Mouse (Mus musculus) limb, embryonic 11.5 days (tissue): Measurements from ENCODE around the gene Camsap2. TPM values are rescaled to one million over a fixed set of nuclear protein-coding genes. Genes with fewer than 3 reads are reported as not detected.
A peak's percentile ranks its signal among the peaks of the same experiment; 100 is the strongest.

ENCODE experiments used
- ATAC-seq: fragments of 200-750 bp; cut with Nextera tagmentation; 2 replicates; pipeline ENCODE4 v1.8.0; 2017; ENCODE audit warnings: low read depth; ENCODE audit not compliant: insufficient number of reproducible peaks, low FRiP score, low TSS enrichment
- DNase-seq: peaks from one replicate; pipeline ENCODE4 v3.0.0-alpha.2; 2015; ENCODE audit warnings: low spot score
- H3K27ac ChIP-seq: fragments of 300-500 bp; sonication (generic); replicated peaks from 2 replicates; pipeline ENCODE4 v1.5.1; 2014; ENCODE audit warnings: low read depth, mild to moderate bottlenecking, low read length
- H3K27me3 ChIP-seq: fragments of 300-500 bp; sonication (generic); 2 replicates; pipeline ENCODE4 v1.6.1; 2014; ENCODE audit warnings: mild to moderate bottlenecking, low read length, mixed read lengths; ENCODE audit not compliant: control insufficient read depth, insufficient read depth
- H3K36me3 ChIP-seq: fragments of 300-500 bp; sonication (generic); 2 replicates; pipeline ENCODE4 v1.6.1; 2014; ENCODE audit warnings: mild to moderate bottlenecking, low read length, moderate library complexity, mixed read lengths; ENCODE audit not compliant: control insufficient read depth, insufficient read depth
- H3K4me1 ChIP-seq: fragments of 300-500 bp; sonication (generic); 2 replicates; pipeline ENCODE4 v1.6.1; 2014; ENCODE audit warnings: low read length, mixed read lengths; ENCODE audit not compliant: control insufficient read depth, insufficient read depth
- H3K4me2 ChIP-seq: fragments of 300-500 bp; sonication (generic); 2 replicates; pipeline ENCODE4 v1.6.1; 2014; ENCODE audit warnings: low read depth, mild to moderate bottlenecking, moderate library complexity; ENCODE audit not compliant: severe bottlenecking
- H3K4me3 ChIP-seq: fragments of 300-500 bp; sonication (generic); 2 replicates; pipeline ENCODE4 v1.5.1; 2014; ENCODE audit warnings: low read depth, low read length
- H3K9ac ChIP-seq: fragments of 300-500 bp; sonication (generic); 2 replicates; pipeline ENCODE4 v1.6.1; 2014; ENCODE audit warnings: mild to moderate bottlenecking, low read length
- H3K9me3 ChIP-seq: fragments of 300-500 bp; sonication (generic); 2 replicates; pipeline ENCODE4 v1.6.1; 2016; ENCODE audit warnings: low read length; ENCODE audit not compliant: control insufficient read depth
- WGBS: fragments of 180-500 bp; shearing (Covaris S2); extraction: QIAGEN DNeasy Blood & Tissue Kit; methylation state at CpG from one replicate; pipeline ENCODE4 v1.1.7; 2014; 5-methylcytosine and 5-hydroxymethylcytosine counted together
- polyA plus RNA-seq: library from polyadenylated mRNA; unstranded; fragments of >200 nt; fragmentation: Nextera tagmentation; extraction: Ambion mirVana; gene quantifications from 2 replicates; pipeline ENCODE4 v1.2.1, GENCODE M21; 2014

Gene Camsap2
- polyA plus RNA-seq, 1 experiment from 2014 or later, result 20.6 TPM

DNA sequence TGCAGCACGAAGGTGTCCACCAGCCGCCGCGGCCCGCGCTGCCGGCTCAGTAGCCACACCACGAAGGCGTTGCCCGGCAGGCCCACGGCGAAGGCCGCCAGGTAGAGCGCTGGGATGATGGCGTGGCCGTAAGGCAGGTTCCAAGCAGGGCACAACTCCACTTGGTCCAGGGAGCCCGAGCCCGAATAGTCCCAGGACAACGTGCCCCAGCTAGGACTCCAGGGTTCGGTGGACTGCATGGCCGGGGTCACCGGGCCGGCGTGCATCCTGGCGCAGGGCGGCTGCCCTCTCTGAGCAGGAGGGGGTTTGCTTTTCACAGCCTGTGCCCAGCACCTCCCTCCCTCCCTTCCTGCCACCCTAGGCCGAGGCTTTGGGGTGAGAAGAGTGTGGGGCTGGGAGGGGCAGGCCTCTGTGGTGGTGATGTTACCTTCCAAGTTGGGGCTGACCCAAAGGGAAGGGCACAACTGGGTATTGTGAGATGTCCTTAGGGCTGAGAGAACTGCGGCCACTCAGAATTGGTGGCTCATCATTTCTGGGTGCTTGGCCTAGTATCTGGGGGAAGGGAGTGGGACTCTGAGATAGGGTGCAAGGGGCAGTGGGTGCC, 85.2 kb downstream of the Camsap2 start, which contains the start of gene Gpr25:
Gpr25 (minus strand) TSS at position 239 of the 604 bp plus-strand sequence.
- DNase-seq (no peak), ATAC-seq (peak; percentile 26; the same call in 1 of the 2 replicates)
- peak within 1 kb of the TSS; percentile 44 for H3K4me3 ChIP-seq
- peaks cover 41% of the 10 kb centered on the region for H3K27me3 ChIP-seq
- peak within 1 kb of the TSS; percentile 70 for H3K9ac ChIP-seq
- peak within 1 kb of the TSS; percentile 93 for H3K4me2 ChIP-seq
- H3K36me3 ChIP-seq, result no peaks in the 10 kb centered on the region
- H3K4me1 ChIP-seq, result peaks cover 16% of the 10 kb centered on the region
- H3K27ac ChIP-seq, result no peak within 1 kb of the TSS
- 5% methylated on average over 28 of the region's 28 CpGs for WGBS
- no peaks in the 10 kb centered on the region for H3K9me3 ChIP-seq

DNA sequence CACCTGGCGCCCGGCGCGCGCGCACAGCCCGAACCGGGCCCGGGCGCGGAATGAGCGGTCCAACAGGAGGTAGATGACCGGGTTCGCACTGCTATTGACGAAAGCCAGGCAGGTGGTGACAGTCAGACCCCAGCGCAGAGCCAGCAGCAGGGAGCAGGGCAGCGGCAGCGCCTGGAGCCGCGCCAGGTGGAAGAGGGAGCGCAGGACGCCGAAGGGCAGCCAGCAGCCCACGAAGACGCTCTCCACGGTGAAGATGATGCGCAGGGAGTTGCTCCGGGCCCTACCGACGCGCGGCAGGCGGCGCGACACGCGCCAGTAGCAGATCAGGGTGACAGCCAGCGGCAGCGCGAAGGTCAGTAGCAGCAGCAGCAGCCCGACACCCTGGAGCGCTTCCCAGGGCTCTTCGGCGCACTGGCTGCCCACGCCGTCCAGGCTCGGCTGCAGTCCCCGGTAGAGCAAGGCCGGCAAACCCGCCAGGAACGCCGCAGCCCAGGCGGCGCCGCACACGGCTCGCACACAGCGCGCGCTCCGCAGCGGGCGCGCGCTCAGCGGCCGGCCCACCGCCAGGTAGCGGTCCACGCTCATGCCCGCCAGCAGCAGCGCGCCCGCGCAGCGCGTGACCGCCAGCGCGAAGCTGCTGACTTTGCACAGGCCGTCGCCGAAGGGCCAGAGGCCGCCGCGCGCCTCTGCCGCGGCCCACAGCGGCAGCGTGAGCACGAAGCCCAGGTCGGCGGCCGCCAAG, 85.8 kb downstream of the Camsap2 start:
- peak overlapping the region; percentile 93 for H3K4me2 ChIP-seq
- ATAC-seq (peak; percentile 65; the same call in 1 of the 2 replicates), DNase-seq (peak; percentile 72)
- H3K27me3 ChIP-seq, result peaks cover 41% of the 10 kb centered on the region
- peak overlapping the region; percentile 70 for H3K9ac ChIP-seq
- under 1% methylated on average over 95 of the region's 95 CpGs for WGBS
- H3K27ac ChIP-seq, result no peak overlapping the region
- H3K4me1 ChIP-seq, result peaks cover 16% of the 10 kb centered on the region
- H3K36me3 ChIP-seq, result no peaks in the 10 kb centered on the region
- H3K9me3 ChIP-seq, result no peaks in the 10 kb centered on the region
- H3K4me3 ChIP-seq, result peak overlapping the region; percentile 44

DNA sequence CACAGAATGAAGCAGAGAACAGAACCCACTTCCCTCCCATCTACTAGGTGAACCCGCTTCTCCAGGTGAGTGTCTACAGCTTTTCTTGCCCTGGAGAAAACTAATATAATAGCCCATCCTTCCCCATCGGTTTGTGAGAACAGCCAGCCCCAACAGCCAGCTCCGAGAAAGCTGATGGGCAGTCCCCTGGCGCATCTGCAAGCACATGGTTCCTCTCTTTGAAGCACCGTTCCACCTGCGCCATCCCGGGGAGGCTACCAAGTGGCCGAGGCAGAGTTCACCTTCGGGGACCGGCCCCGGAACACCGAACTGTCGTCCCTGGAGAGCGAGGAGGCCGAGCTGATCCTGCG, 86.4 kb downstream of the Camsap2 start:
- ATAC-seq, result no peak
- Histone ChIP-seq H3K27me3 (peaks cover 41% of the 10 kb centered on the region), H3K27ac (no peak overlapping the region), H3K36me3 (no peaks in the 10 kb centered on the region), H3K4me2 (peak overlapping the region; percentile 93), H3K4me3 (peak overlapping the region; percentile 44), H3K4me1 (peaks cover 16% of the 10 kb centered on the region), H3K9me3 (no peaks in the 10 kb centered on the region), H3K9ac (peak overlapping the region; percentile 70; the same call in 1 of the 2 replicates)
- DNase-seq, result no peak
- WGBS, result 3% methylated on average over 16 of the region's 16 CpGs

DNA sequence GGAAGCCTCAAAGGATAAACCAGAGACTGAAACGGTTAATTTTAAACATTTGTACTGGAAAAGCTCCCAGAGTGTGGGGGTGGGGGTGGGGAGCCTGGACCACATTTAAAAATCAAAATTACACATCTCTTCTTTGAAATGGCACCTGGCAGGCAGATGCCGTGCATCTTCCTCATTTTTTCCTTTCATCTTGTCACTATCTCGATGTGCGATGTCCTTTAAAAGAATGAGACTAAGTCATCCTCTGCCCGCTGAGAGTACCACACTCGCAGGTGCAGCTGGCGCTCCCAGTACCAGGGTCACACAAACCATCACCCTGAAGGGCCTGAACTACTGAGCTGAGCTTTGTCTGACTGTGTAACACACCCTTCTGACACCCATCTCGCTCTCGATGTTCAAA, 87.4 kb downstream of the Camsap2 start:
- DNase-seq (no peak), ATAC-seq (no peak)
- no peaks in the 10 kb centered on the region for H3K9me3 ChIP-seq
- no peaks in the 10 kb centered on the region for H3K36me3 ChIP-seq
- no peak overlapping the region for H3K9ac ChIP-seq
- no peak overlapping the region for H3K27ac ChIP-seq
- H3K4me2 ChIP-seq, result no peak overlapping the region
- H3K4me3 ChIP-seq, result no peak overlapping the region
- peaks cover 16% of the 10 kb centered on the region for H3K4me1 ChIP-seq
- 73% methylated on average over 9 of the region's 9 CpGs for WGBS
- peaks cover 41% of the 10 kb centered on the region for H3K27me3 ChIP-seq

DNA sequence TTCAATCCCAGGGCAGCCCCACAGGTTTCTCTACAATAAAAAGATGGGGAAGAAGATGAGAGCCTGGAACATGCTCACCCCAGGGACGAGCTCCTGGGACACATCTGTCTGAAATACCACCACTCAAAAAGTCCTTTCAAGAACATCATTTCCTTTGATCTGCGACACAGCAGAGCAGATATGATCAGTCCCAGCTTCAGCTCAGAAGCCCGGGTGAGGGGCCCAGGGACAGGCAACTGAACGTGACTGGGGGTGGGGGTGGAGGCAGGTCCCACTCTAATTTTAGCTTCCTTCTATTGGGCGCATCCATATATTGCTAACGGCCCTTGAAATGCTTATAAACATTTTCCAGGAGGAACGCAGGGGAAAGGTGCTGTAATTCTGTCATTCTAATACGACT, 90.2 kb downstream of the Camsap2 start:
- WGBS, result 30% methylated on average over 8 of the region's 8 CpGs

DNA sequence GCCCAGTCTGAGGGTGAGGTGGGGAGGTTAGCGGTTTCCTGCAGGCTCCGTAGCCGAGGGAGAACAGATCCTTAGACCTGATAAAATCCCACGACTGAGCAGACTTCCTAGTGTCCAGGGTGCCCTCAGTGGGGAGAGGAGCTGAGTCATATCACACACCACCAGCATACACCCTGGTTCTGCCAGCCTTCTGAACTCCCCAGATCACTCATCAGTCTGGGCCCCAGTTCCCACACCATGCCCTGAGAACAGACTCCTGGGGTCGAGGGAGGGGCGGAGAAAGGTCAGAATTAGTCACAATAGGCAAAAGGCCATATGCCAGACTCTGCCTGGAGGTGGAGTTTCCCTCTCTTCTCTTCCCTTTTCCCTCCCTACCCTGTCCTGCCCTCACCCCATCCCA, 90.7 kb downstream of the Camsap2 start:
- no peak for ATAC-seq
- H3K9me3 ChIP-seq, result no peaks in the 10 kb centered on the region
- no peak for DNase-seq
- no peak overlapping the region for H3K27ac ChIP-seq
- peaks cover 27% of the 10 kb centered on the region for H3K27me3 ChIP-seq
- no peak overlapping the region for H3K4me3 ChIP-seq
- H3K9ac ChIP-seq, result no peak overlapping the region
- H3K36me3 ChIP-seq, result no peaks in the 10 kb centered on the region
- H3K4me2 ChIP-seq, result no peak overlapping the region
- WGBS, result 34% methylated on average over 6 of the region's 6 CpGs
- H3K4me1 ChIP-seq, result peaks cover 8% of the 10 kb centered on the region

More for the DNA sequence above, 90.2 kb downstream of the Camsap2 start:
- ATAC-seq (no peak), DNase-seq (no peak)
- no peaks in the 10 kb centered on the region for H3K36me3 ChIP-seq
- H3K4me2 ChIP-seq, result no peak overlapping the region
- H3K27ac ChIP-seq, result no peak overlapping the region
- no peak overlapping the region for H3K4me3 ChIP-seq
- no peaks in the 10 kb centered on the region for H3K9me3 ChIP-seq
- peaks cover 13% of the 10 kb centered on the region for H3K4me1 ChIP-seq
- peaks cover 32% of the 10 kb centered on the region for H3K27me3 ChIP-seq
- no peak overlapping the region for H3K9ac ChIP-seq

DNA sequence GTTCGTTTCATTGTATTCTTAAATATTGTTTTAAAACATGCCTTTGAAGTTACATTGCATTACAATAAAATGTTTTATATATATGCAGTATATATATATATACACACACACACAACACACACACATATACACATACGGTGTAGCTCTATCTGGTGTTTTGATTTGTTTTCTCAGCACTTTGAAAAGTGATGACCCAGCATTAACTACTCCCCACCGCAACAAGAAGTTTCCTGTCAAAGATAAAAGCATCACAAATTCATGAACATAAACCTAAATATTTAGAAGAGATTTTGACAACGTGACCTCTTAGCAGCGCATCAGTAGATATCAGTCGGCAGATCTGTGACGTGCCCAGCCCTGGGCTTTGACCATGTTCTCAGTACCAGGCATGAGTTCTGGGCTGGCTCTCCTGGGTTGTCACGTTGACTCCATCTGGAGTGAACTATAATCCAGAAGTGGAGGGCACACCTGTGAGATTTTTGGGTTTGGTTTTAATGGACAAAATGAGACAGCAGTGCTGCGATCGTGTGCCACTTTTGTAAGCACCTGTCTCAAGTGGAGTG, 91.3 kb downstream of the Camsap2 start:
- peaks cover 21% of the 10 kb centered on the region for H3K27me3 ChIP-seq
- no peak overlapping the region for H3K9ac ChIP-seq
- 83% methylated on average over 10 of the region's 10 CpGs for WGBS
- H3K36me3 ChIP-seq, result no peaks in the 10 kb centered on the region
- no peaks in the 10 kb centered on the region for H3K9me3 ChIP-seq
- DNase-seq, result no peak
- H3K27ac ChIP-seq, result no peak overlapping the region
- no peak overlapping the region for H3K4me2 ChIP-seq
- no peak overlapping the region for H3K4me3 ChIP-seq
- ATAC-seq, result no peak
- peaks cover 2% of the 10 kb centered on the region for H3K4me1 ChIP-seq

DNA sequence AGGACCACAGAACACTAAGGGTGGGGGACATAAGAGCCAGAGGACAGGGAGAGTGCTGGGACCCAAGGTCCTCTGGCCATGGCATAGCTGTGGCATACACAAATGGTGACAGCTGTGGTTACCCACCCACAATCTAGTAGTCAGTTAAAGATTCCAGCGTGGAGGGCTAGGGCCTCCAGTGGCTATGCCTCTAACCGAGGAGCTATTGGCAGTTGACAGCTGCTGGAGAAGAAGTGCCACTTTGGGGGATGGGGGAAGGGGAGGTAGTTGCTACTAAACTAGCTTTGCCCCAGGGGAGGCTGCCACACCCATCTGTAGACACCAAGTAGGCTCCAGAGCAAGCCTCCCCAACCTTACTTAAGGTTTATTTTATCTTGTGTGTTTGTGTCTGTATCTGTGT, 92.4 kb downstream of the Camsap2 start:
- no peak overlapping the region for H3K27ac ChIP-seq
- WGBS, result 12% methylated on average over 2 of the region's 2 CpGs

More for the DNA sequence above, 92.4 kb downstream of the Camsap2 start:
- H3K4me1 ChIP-seq, result no peaks in the 10 kb centered on the region
- no peaks in the 10 kb centered on the region for H3K36me3 ChIP-seq
- ATAC-seq (no peak), DNase-seq (no peak)
- H3K27me3 ChIP-seq, result peaks cover 11% of the 10 kb centered on the region
- H3K4me3 ChIP-seq, result no peak overlapping the region
- H3K4me2 ChIP-seq, result no peak overlapping the region
- no peaks in the 10 kb centered on the region for H3K9me3 ChIP-seq
- H3K9ac ChIP-seq, result no peak overlapping the region
